Mouse (Mus musculus): ENCODE measurements around the gene Gm28230. TPM values are rescaled to one million over a fixed set of nuclear protein-coding genes. Genes with fewer than 3 reads are reported as not detected.

Gm28230 gene
- polyA plus RNA-seq, 1 experiment from 2014 or later = 3.9 TPM

- peak; percentile 10 for ATAC-seq (ENCODE audit: insufficient read depth, low FRiP score, low TSS enrichment)
Observed at GRCm38 (mm10) chr2:74741252-74741978, 14.9 kb downstream of the Gm28230 start.

DNA sequence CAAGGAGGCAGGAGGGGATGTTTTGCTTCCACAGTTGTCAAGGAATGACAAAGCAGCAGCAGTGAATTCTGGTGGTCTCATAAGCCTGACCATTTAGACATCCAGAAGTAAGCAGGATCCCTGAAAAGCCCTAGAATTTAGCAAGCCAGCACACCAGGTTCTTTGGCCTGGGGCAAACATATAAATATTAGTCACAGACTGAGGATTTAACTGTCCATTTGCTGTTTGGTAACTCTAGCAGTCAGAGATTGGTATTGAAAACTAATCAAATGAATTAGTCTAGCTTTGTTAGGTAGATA, 15.4 kb downstream of the Gm28230 start:
- H3K27me3 ChIP-seq (ENCODE audit: control insufficient read depth, insufficient read depth, low read length) = no peaks in the 10 kb centered on the region
- peaks cover 2% of the 10 kb centered on the region for H3K36me3 ChIP-seq (ENCODE audit: control insufficient read depth, insufficient read depth, low read length)
- peaks cover 81% of the 10 kb centered on the region for H3K4me1 ChIP-seq (ENCODE audit: control insufficient read depth, insufficient read depth, low read length)
- DNase-seq (ENCODE audit: low spot score) (no peak), ATAC-seq (ENCODE audit: insufficient read depth, low FRiP score, low TSS enrichment) (no peak)
- no peak overlapping the region for H3K4me3 ChIP-seq (ENCODE audit: low read depth, low read length)
- H3K4me2 ChIP-seq (ENCODE audit: low read depth) = no peak overlapping the region
- peak overlapping the region; percentile 99 for H3K27ac ChIP-seq (ENCODE audit: low read depth, low read length)
- H3K9ac ChIP-seq (ENCODE audit: low read length) = peak overlapping the region; percentile 3; the same call in 1 of the 2 replicates
- no peaks in the 10 kb centered on the region for H3K9me3 ChIP-seq (ENCODE audit: control insufficient read depth, low read length)

More at GRCm38 (mm10) chr2:74741252-74741978, 14.9 kb downstream of the Gm28230 start:
- peak; percentile 81 for DNase-seq (ENCODE audit: low spot score)
- Histone ChIP-seq H3K4me2 (ENCODE audit: low read depth) (no peak overlapping the region; the same call in 1 of the 2 replicates), H3K9me3 (ENCODE audit: control insufficient read depth, low read length) (no peaks in the 10 kb centered on the region), H3K27me3 (ENCODE audit: control insufficient read depth, insufficient read depth, low read length) (no peaks in the 10 kb centered on the region), H3K9ac (ENCODE audit: low read length) (peak overlapping the region; percentile 3; the same call in 1 of the 2 replicates), H3K36me3 (ENCODE audit: control insufficient read depth, insufficient read depth, low read length) (peaks cover 2% of the 10 kb centered on the region), H3K27ac (ENCODE audit: low read depth, low read length) (peak overlapping the region; percentile 99), H3K4me3 (ENCODE audit: low read depth, low read length) (no peak overlapping the region), H3K4me1 (ENCODE audit: control insufficient read depth, insufficient read depth, low read length) (peaks cover 80% of the 10 kb centered on the region)
- WGBS = 19% methylated on average over 2 of the region's 3 CpGs

DNA sequence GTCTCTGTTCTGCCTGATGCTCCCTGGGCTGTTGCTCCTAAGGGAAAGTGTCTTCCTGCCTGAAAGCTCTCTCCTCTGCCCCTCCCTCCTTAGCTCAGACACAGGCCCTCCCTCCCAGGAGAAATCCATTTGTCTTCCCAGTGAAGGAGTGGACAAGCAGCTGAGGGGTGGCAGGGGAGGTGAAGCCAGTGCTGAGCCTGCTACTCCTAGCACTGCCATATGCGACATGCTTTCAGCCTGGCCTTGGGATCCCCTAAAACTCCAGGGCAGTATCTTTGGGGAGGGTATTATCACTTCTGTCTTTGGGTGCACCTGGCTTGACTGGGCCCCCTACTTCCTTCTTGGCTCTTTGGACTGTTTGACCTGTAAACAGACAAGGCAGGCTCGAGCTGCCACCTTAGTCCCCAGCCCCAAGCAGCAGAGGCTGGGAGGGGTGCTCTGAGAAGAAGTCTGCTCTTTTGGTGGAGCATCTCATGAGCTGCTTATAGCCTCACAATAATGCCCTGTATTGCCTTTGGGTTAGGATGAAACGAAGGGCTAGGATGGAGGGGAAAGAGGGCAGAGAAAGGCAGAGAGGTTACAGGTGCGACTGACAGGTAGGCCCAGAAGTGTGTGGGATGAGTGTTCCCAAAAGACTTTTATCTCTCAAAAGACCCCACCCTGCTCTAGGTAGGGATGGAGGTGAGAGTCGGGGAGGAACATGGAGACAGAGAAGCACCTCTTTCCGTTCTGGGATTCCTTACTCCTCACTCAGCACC, 19.2 kb downstream of the Gm28230 start:
- no peaks in the 10 kb centered on the region for H3K9me3 ChIP-seq (ENCODE audit: control insufficient read depth, low read length)
- H3K4me1 ChIP-seq (ENCODE audit: control insufficient read depth, insufficient read depth, low read length) = peaks cover 75% of the 10 kb centered on the region
- peak overlapping the region; percentile 81 for H3K4me2 ChIP-seq (ENCODE audit: low read depth)
- H3K4me3 ChIP-seq (ENCODE audit: low read depth, low read length) = peak overlapping the region; percentile 63
- ATAC-seq (ENCODE audit: insufficient read depth, low FRiP score, low TSS enrichment) = peak; percentile 35; the same call in 1 of the 2 replicates
- no peaks in the 10 kb centered on the region for H3K27me3 ChIP-seq (ENCODE audit: control insufficient read depth, insufficient read depth, low read length)
- H3K9ac ChIP-seq (ENCODE audit: low read length) = peak overlapping the region; percentile 98
- WGBS = 8% methylated on average over 6 of the region's 6 CpGs
- peak; percentile 80 for DNase-seq (ENCODE audit: low spot score)
- peak overlapping the region; percentile 93 for H3K27ac ChIP-seq (ENCODE audit: low read depth, low read length)
- peaks cover 2% of the 10 kb centered on the region for H3K36me3 ChIP-seq (ENCODE audit: control insufficient read depth, insufficient read depth, low read length)

- peak overlapping the region; percentile 93 for H3K27ac ChIP-seq (ENCODE audit: low read depth, low read length)
- peak overlapping the region; percentile 81 for H3K4me2 ChIP-seq (ENCODE audit: low read depth)
- H3K9ac ChIP-seq (ENCODE audit: low read length) = peak overlapping the region; percentile 98
- 1% methylated on average over 58 of the region's 58 CpGs for WGBS
- H3K4me3 ChIP-seq (ENCODE audit: low read depth, low read length) = peak overlapping the region; percentile 63
- H3K27me3 ChIP-seq (ENCODE audit: control insufficient read depth, insufficient read depth, low read length) = no peaks in the 10 kb centered on the region
- DNase-seq (ENCODE audit: low spot score) (peak; percentile 56), ATAC-seq (ENCODE audit: insufficient read depth, low FRiP score, low TSS enrichment) (no peak)
- peaks cover 75% of the 10 kb centered on the region for H3K4me1 ChIP-seq (ENCODE audit: control insufficient read depth, insufficient read depth, low read length)
- H3K36me3 ChIP-seq (ENCODE audit: control insufficient read depth, insufficient read depth, low read length) = peaks cover 2% of the 10 kb centered on the region
- no peaks in the 10 kb centered on the region for H3K9me3 ChIP-seq (ENCODE audit: control insufficient read depth, low read length)
Observed at GRCm38 (mm10) chr2:74746298-74746921, 19.9 kb downstream of the Gm28230 start.

DNA sequence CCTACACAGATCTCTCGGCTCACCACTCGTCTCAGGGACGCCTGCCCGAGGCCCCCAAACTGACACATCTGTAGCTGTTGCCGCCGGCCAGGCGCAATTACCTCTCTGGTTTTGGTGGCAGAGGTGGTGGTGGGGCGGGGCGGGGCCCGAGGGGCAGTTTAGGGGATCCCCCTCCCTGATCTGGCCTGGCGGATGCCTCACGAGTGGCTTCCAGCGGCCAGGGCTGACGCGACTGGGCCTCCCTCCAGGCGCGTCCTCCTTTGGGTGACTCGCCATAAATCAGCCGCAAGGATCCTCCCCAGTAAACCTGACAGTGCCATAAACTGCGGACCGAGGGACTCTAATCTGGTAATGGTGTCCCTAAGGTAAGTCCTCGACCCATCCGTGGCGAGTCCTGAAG, 20.5 kb downstream of the Gm28230 start:
- H3K36me3 ChIP-seq (ENCODE audit: control insufficient read depth, insufficient read depth, low read length) = peaks cover 2% of the 10 kb centered on the region
- H3K4me3 ChIP-seq (ENCODE audit: low read depth, low read length) = peak overlapping the region; percentile 63
- H3K9me3 ChIP-seq (ENCODE audit: control insufficient read depth, low read length) = no peaks in the 10 kb centered on the region
- peak; percentile 13; the same call in 1 of the 2 replicates for ATAC-seq (ENCODE audit: insufficient read depth, low FRiP score, low TSS enrichment)
- H3K4me1 ChIP-seq (ENCODE audit: control insufficient read depth, insufficient read depth, low read length) = peaks cover 72% of the 10 kb centered on the region
- peak overlapping the region; percentile 98 for H3K9ac ChIP-seq (ENCODE audit: low read length)
- no peaks in the 10 kb centered on the region for H3K27me3 ChIP-seq (ENCODE audit: control insufficient read depth, insufficient read depth, low read length)
- WGBS = 2% methylated on average over 24 of the region's 24 CpGs
- peak; percentile 80 for DNase-seq (ENCODE audit: low spot score)
- H3K27ac ChIP-seq (ENCODE audit: low read depth, low read length) = peak overlapping the region; percentile 93
- H3K4me2 ChIP-seq (ENCODE audit: low read depth) = peak overlapping the region; percentile 81

GRCm38 (mm10) chr2:74747661-74748141, 21.2 kb downstream of the Gm28230 start:
- peak; percentile 44 for DNase-seq (ENCODE audit: low spot score)
- Histone ChIP-seq H3K9me3 (ENCODE audit: control insufficient read depth, low read length) (no peaks in the 10 kb centered on the region), H3K27ac (ENCODE audit: low read depth, low read length) (peak overlapping the region; percentile 93), H3K4me1 (ENCODE audit: control insufficient read depth, insufficient read depth, low read length) (peaks cover 76% of the 10 kb centered on the region), H3K4me2 (ENCODE audit: low read depth) (peak overlapping the region; percentile 81), H3K4me3 (ENCODE audit: low read depth, low read length) (peak overlapping the region; percentile 63), H3K9ac (ENCODE audit: low read length) (peak overlapping the region; percentile 98), H3K27me3 (ENCODE audit: control insufficient read depth, insufficient read depth, low read length) (no peaks in the 10 kb centered on the region), H3K36me3 (ENCODE audit: control insufficient read depth, insufficient read depth, low read length) (peaks cover 2% of the 10 kb centered on the region)
- no peak for ATAC-seq (ENCODE audit: insufficient read depth, low FRiP score, low TSS enrichment)
- WGBS = 3% methylated on average over 11 of the region's 11 CpGs

GRCm38 (mm10) chr2:74748436-74748995, 22.0 kb downstream of the Gm28230 start:
- Histone ChIP-seq H3K4me2 (ENCODE audit: low read depth) (peak overlapping the region; percentile 81), H3K9ac (ENCODE audit: low read length) (peak overlapping the region; percentile 98), H3K4me1 (ENCODE audit: control insufficient read depth, insufficient read depth, low read length) (peaks cover 81% of the 10 kb centered on the region), H3K27ac (ENCODE audit: low read depth, low read length) (peak overlapping the region; percentile 93), H3K4me3 (ENCODE audit: low read depth, low read length) (peak overlapping the region; percentile 63), H3K36me3 (ENCODE audit: control insufficient read depth, insufficient read depth, low read length) (peaks cover 2% of the 10 kb centered on the region), H3K9me3 (ENCODE audit: control insufficient read depth, low read length) (no peaks in the 10 kb centered on the region), H3K27me3 (ENCODE audit: control insufficient read depth, insufficient read depth, low read length) (no peaks in the 10 kb centered on the region)
- no peak for ATAC-seq (ENCODE audit: insufficient read depth, low FRiP score, low TSS enrichment)
- 8% methylated on average over 9 of the region's 9 CpGs for WGBS
- no peak for DNase-seq (ENCODE audit: low spot score)

GRCm38 (mm10) chr2:74749337-74750121, 23.0 kb downstream of the Gm28230 start:
- peak overlapping the region; percentile 78 for H3K9ac ChIP-seq (ENCODE audit: low read length)

More at GRCm38 (mm10) chr2:74749337-74750121, 23.0 kb downstream of the Gm28230 start:
- Histone ChIP-seq H3K4me1 (ENCODE audit: control insufficient read depth, insufficient read depth, low read length) (peaks cover 71% of the 10 kb centered on the region), H3K27ac (ENCODE audit: low read depth, low read length) (peak overlapping the region; percentile 93), H3K4me3 (ENCODE audit: low read depth, low read length) (peak overlapping the region; percentile 63), H3K9me3 (ENCODE audit: control insufficient read depth, low read length) (no peaks in the 10 kb centered on the region), H3K36me3 (ENCODE audit: control insufficient read depth, insufficient read depth, low read length) (no peaks in the 10 kb centered on the region), H3K27me3 (ENCODE audit: control insufficient read depth, insufficient read depth, low read length) (no peaks in the 10 kb centered on the region), H3K4me2 (ENCODE audit: low read depth) (peak overlapping the region; percentile 81)
- peak; percentile 93 for DNase-seq (ENCODE audit: low spot score)
- ATAC-seq (ENCODE audit: insufficient read depth, low FRiP score, low TSS enrichment) = peak; percentile 83
- under 1% methylated on average over 47 of the region's 47 CpGs for WGBS

Data from neural tube, embryonic 11.5 days (tissue).